Mouse (Mus musculus): Measurements from ENCODE around the gene Kctd7. TPM values are rescaled to one million over a fixed set of nuclear protein-coding genes. Genes with fewer than 3 reads are reported as not detected.

Kctd7 gene
- polyA plus RNA-seq, 1 experiment from 2014 or later: 4.8 TPM

DNA sequence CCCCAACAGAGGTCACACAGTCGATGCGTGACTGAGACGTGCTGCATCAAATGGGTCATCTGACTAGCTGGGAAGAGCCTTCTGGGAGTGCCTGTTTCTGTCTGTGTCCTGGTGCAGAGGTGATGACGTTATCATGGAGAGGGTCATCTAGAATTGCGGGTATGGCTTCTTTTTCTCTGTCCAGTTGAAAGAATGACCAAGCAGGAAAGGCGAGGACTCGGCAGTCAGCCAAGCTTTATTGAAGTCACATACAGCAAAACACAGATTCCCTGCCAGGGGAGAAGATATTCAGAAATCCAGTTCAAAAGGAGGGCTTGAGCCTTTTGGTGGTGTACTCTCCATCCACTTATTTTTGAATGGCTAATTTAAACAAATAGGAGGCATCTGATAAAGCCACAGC lies 1.6 kb upstream of the Kctd7 start:
- Histone ChIP-seq H3K36me3 (0 out of 2 replicates have a peak, but pooled peaks cover 3% of the 10 kb centered on the region), H3K4me1 (replicated peaks) (peaks cover 18% of the 10 kb centered on the region), H3K27me3 (replicated peaks) (0 out of 2 replicates have a peak, but pooled peaks cover 8% of the 10 kb centered on the region), H3K4me3 (no peak overlapping the region), H3K9ac (no peak overlapping the region), H3K9me3 (replicated peaks) (no peaks in the 10 kb centered on the region), H3K4me2 (no peak overlapping the region), H3K27ac (ENCODE audit: poor library complexity, severe bottlenecking) (no peak overlapping the region)
- 83% methylated on average over 7 of the region's 7 CpGs for WGBS
- ATAC-seq (ENCODE audit: insufficient number of reproducible peaks, low FRiP score): no peak

DNA sequence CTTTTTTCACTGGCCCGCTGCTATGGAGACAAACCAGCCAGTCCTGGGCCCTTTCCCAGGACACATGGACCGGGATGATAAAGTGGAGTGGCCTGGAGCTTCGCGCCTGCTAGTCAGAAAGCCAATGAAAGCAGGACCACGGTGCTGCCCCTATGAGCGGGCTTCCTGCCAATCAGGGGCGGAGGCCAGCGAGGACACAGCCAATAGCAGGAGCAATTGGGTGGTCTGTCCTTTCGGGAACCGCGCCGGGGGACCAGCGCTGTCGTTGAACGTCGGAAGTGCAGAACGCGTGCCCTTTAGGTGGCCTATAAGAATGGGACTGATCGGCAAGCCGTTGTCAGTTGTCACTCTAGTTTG lies 706 bp upstream of the Kctd7 start:
- H3K27me3 ChIP-seq (replicated peaks): 0 out of 2 replicates have a peak, but pooled peaks cover 8% of the 10 kb centered on the region
- peak overlapping the region; percentile 91 for H3K4me2 ChIP-seq
- peak overlapping the region; percentile 66 for H3K9ac ChIP-seq
- H3K27ac ChIP-seq (ENCODE audit: poor library complexity, severe bottlenecking): peak overlapping the region; percentile 29
- WGBS: 4% methylated on average over 20 of the region's 20 CpGs
- H3K36me3 ChIP-seq: peaks cover 10% of the 10 kb centered on the region
- H3K4me3 ChIP-seq: peak overlapping the region; percentile 64
- peaks cover 18% of the 10 kb centered on the region for H3K4me1 ChIP-seq (replicated peaks)
- ATAC-seq (ENCODE audit: insufficient number of reproducible peaks, low FRiP score): peak; percentile 48
- no peaks in the 10 kb centered on the region for H3K9me3 ChIP-seq (replicated peaks)

- no peak for ATAC-seq (ENCODE audit: insufficient number of reproducible peaks, low FRiP score)
- H3K4me3 ChIP-seq: no peak overlapping the region
- H3K9me3 ChIP-seq (replicated peaks): no peaks in the 10 kb centered on the region
- no peak overlapping the region for H3K27ac ChIP-seq (ENCODE audit: poor library complexity, severe bottlenecking)
- peaks cover 10% of the 10 kb centered on the region for H3K36me3 ChIP-seq
- H3K4me1 ChIP-seq (replicated peaks): peaks cover 18% of the 10 kb centered on the region
- H3K27me3 ChIP-seq (replicated peaks): 0 out of 2 replicates have a peak, but pooled peaks cover 8% of the 10 kb centered on the region
- H3K9ac ChIP-seq: no peak overlapping the region
- 81% methylated on average over 8 of the region's 8 CpGs for WGBS
- H3K4me2 ChIP-seq: no peak overlapping the region; the same call in 1 of the 2 replicates
These were observed 1.3 kb downstream of the Kctd7 start for GRCm38 (mm10) chr5:130145961-130146360.

- no peak for ATAC-seq (ENCODE audit: insufficient number of reproducible peaks, low FRiP score)
- H3K36me3 ChIP-seq: peaks cover 32% of the 10 kb centered on the region
- WGBS: 79% methylated on average over 7 of the region's 7 CpGs
These were observed 5.2 kb downstream of the Kctd7 start for GRCm38 (mm10) chr5:130149726-130150310.

GRCm38 (mm10) chr5:130154286-130154685 lies 9.6 kb downstream of the Kctd7 start:
- H3K27me3 ChIP-seq (replicated peaks): peaks cover 21% of the 10 kb centered on the region
- no peak for ATAC-seq (ENCODE audit: insufficient number of reproducible peaks, low FRiP score)
- H3K4me1 ChIP-seq (replicated peaks): peaks cover 13% of the 10 kb centered on the region
- H3K27ac ChIP-seq (ENCODE audit: poor library complexity, severe bottlenecking): no peak overlapping the region
- H3K9me3 ChIP-seq (replicated peaks): no peaks in the 10 kb centered on the region
- no peak overlapping the region for H3K4me3 ChIP-seq
- H3K36me3 ChIP-seq: peaks cover 21% of the 10 kb centered on the region
- WGBS: 79% methylated on average over 2 of the region's 2 CpGs
- no peak overlapping the region for H3K4me2 ChIP-seq
- no peak overlapping the region for H3K9ac ChIP-seq

More at GRCm38 (mm10) chr5:130149726-130150310, 5.2 kb downstream of the Kctd7 start:
- no peak overlapping the region for H3K4me3 ChIP-seq
- no peak overlapping the region for H3K27ac ChIP-seq (ENCODE audit: poor library complexity, severe bottlenecking)
- peaks cover 13% of the 10 kb centered on the region for H3K4me1 ChIP-seq (replicated peaks)
- no peaks in the 10 kb centered on the region for H3K9me3 ChIP-seq (replicated peaks)
- H3K9ac ChIP-seq: no peak overlapping the region
- peaks cover 24% of the 10 kb centered on the region for H3K27me3 ChIP-seq (replicated peaks)
- H3K4me2 ChIP-seq: no peak overlapping the region

GRCm38 (mm10) chr5:130158545-130158944 lies 13.9 kb downstream of the Kctd7 start:
- no peak overlapping the region for H3K4me3 ChIP-seq
- H3K4me2 ChIP-seq: no peak overlapping the region

DNA sequence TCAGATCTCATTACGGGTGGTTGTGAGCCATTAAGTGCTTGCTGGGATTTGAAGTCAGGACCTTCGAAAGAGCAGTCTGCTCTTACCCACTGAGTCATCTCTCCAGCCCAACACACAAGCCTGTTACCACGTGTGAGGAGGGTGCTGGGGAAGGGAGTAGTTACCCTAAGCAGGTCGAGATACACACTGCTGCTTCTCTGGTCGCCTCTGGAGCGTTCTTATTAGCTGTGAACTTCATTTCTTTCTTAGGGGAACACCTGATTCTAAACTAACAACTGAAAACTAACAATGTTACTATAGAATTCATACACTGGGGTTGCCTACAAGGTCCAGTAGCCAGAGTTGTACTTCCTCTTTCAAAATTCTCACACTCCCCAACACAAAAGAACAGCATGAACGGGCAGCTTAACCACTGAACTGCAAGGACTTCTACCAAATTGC lies 15.1 kb downstream of the Kctd7 start:
- no peak for ATAC-seq (ENCODE audit: insufficient number of reproducible peaks, low FRiP score)
- no peak overlapping the region for H3K4me2 ChIP-seq
- H3K9ac ChIP-seq: no peak overlapping the region
- peaks cover 2% of the 10 kb centered on the region; the same call in 1 of the 2 replicates for H3K27me3 ChIP-seq (replicated peaks)
- no peak overlapping the region for H3K27ac ChIP-seq (ENCODE audit: poor library complexity, severe bottlenecking)
- no peaks in the 10 kb centered on the region for H3K36me3 ChIP-seq
- 63% methylated on average over 7 of the region's 7 CpGs for WGBS
- H3K4me1 ChIP-seq (replicated peaks): peaks cover 10% of the 10 kb centered on the region
- no peak overlapping the region for H3K4me3 ChIP-seq
- H3K9me3 ChIP-seq (replicated peaks): no peaks in the 10 kb centered on the region

More at GRCm38 (mm10) chr5:130158545-130158944, 13.9 kb downstream of the Kctd7 start:
- Histone ChIP-seq H3K9me3 (replicated peaks) (no peaks in the 10 kb centered on the region), H3K27me3 (replicated peaks) (peaks cover 2% of the 10 kb centered on the region; the same call in 1 of the 2 replicates), H3K4me1 (replicated peaks) (peaks cover 13% of the 10 kb centered on the region), H3K27ac (ENCODE audit: poor library complexity, severe bottlenecking) (no peak overlapping the region), H3K36me3 (0 out of 2 replicates have a peak, but pooled peaks cover under 1% of the 10 kb centered on the region), H3K9ac (no peak overlapping the region)
- no peak for ATAC-seq (ENCODE audit: insufficient number of reproducible peaks, low FRiP score)
- WGBS: 77% methylated on average over 4 of the region's 4 CpGs

DNA sequence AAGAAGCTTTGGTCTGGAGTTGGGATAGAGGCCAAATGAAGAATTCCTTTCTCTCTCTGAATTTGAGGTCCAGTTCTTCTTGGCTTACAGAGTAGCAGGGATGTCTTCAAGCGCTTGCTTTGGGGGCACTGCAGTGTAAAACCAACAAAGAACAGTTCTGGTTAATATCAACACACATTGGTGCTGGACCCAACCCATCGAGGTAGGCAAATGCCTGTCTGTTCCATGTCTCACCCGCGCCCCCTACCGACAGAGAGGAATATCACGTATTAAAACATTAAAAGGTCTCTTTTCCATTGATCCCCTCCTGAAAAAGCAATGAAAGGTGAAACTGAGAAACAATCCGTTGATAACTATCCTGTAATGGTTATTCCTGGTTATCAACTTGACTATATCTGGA lies 19.0 kb downstream of the Kctd7 start:
- 2% methylated on average over 7 of the region's 7 CpGs for WGBS
- no peaks in the 10 kb centered on the region for H3K36me3 ChIP-seq

DNA sequence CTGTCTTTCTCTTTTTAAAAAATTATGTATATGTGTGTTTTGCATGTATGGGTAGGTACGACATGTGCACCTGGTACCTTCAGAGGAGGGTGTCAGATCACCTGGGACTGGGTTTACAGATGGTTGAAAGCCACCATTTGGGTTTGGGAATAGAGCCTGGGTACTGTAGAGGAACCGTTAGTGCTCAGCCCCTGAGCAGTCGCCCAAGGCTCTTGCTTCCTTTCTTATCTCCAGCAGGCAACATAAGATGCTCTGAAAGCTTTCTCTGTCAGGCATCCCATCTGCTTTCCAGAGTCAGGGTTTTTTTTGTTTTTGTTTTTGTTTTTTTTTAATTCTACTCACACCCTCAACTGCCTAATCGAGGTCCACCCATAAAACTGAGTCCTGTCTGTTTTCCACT lies 20.6 kb downstream of the Kctd7 start:
- H3K4me3 ChIP-seq: no peak overlapping the region
- peaks cover 9% of the 10 kb centered on the region for H3K4me1 ChIP-seq (replicated peaks)
- H3K4me2 ChIP-seq: no peak overlapping the region
- no peak overlapping the region for H3K27ac ChIP-seq (ENCODE audit: poor library complexity, severe bottlenecking)
- no peak overlapping the region for H3K9ac ChIP-seq
- H3K9me3 ChIP-seq (replicated peaks): no peaks in the 10 kb centered on the region
- 63% methylated on average over 4 of the region's 4 CpGs for WGBS
- H3K27me3 ChIP-seq (replicated peaks): 0 out of 2 replicates have a peak, but pooled peaks cover 5% of the 10 kb centered on the region
- no peaks in the 10 kb centered on the region for H3K36me3 ChIP-seq
- ATAC-seq (ENCODE audit: insufficient number of reproducible peaks, low FRiP score): no peak

More for the DNA sequence above, 19.0 kb downstream of the Kctd7 start:
- Histone ChIP-seq H3K27me3 (replicated peaks) (0 out of 2 replicates have a peak, but pooled peaks cover 5% of the 10 kb centered on the region), H3K4me3 (no peak overlapping the region), H3K9me3 (replicated peaks) (no peaks in the 10 kb centered on the region), H3K27ac (ENCODE audit: poor library complexity, severe bottlenecking) (no peak overlapping the region), H3K4me1 (replicated peaks) (peaks cover under 1% of the 10 kb centered on the region; the same call in 1 of the 2 replicates), H3K4me2 (no peak overlapping the region), H3K9ac (no peak overlapping the region)
- ATAC-seq (ENCODE audit: insufficient number of reproducible peaks, low FRiP score): peak; percentile 18; the same call in 1 of the 2 replicates

DNA sequence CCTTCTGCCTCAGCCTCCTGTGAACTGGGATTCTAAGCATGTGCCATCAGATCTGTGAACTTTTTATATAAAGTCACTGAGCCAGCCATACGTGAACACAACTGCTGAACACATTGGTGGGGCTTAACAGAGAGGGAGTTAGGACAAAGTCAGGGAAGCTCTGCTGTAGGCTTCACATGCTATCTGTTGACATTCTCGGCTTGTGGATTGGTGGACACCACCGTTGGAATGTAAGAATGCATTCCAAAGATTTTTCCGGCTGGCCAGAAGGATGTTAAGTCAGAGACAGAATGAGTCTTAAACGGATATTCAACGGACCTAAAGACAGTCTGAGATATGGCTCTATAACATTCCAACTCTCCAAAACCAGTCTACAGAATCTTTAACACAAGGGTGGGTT lies 24.4 kb downstream of the Kctd7 start:
- 27% methylated on average over 6 of the region's 6 CpGs for WGBS
- no peaks in the 10 kb centered on the region for H3K36me3 ChIP-seq
- no peak for ATAC-seq (ENCODE audit: insufficient number of reproducible peaks, low FRiP score)
- H3K27me3 ChIP-seq (replicated peaks): 0 out of 2 replicates have a peak, but pooled peaks cover 5% of the 10 kb centered on the region
- peaks cover 34% of the 10 kb centered on the region for H3K4me1 ChIP-seq (replicated peaks)
- peak overlapping the region; percentile 45 for H3K27ac ChIP-seq (ENCODE audit: poor library complexity, severe bottlenecking)
- no peak overlapping the region for H3K4me3 ChIP-seq
- no peaks in the 10 kb centered on the region for H3K9me3 ChIP-seq (replicated peaks)
- H3K4me2 ChIP-seq: no peak overlapping the region
- H3K9ac ChIP-seq: no peak overlapping the region

DNA sequence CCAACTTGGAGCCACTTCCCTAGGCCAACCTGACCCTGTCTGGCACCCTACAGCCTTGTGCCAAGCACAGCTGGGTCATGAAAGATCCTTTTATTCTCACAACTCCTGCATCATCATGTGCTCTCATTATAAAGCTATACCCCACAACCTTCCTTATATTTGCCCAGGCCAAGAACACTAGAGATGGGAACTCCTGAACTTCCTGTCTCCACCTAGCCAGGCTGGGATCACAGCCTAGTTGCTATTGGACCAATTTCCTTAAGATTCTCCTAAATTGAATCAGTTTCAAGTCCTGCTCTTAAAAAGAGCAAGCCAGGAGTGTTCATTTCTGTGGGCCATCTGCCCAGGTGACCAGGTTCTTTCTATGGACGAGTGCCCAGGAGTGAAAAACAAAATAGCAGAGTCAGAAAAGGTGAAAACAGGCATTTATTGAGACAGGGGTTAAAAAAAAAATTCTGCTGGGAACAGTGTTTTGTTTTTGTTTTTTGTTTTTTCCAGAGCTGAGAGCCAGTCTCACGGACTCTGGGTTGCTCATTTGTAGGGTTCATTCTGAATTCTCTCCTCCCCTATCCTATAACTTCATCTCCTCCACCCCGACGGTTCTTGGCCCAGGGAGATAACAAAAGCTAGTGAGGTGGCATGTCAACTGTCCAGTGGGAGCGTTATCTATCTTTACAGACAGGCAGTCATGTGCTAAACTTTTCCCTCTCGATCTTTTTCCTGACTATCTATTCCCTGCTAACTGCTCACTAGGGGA lies 26.2 kb downstream of the Kctd7 start:
- Histone ChIP-seq H3K4me3 (peak overlapping the region; percentile 94), H3K4me2 (peak overlapping the region; percentile 80), H3K36me3 (no peaks in the 10 kb centered on the region), H3K9me3 (replicated peaks) (no peaks in the 10 kb centered on the region), H3K4me1 (replicated peaks) (peaks cover 35% of the 10 kb centered on the region), H3K9ac (peak overlapping the region; percentile 84), H3K27me3 (replicated peaks) (no peaks in the 10 kb centered on the region), H3K27ac (ENCODE audit: poor library complexity, severe bottlenecking) (peak overlapping the region; percentile 98)
- 9% methylated on average over 6 of the region's 6 CpGs for WGBS
- peak; percentile 78 for ATAC-seq (ENCODE audit: insufficient number of reproducible peaks, low FRiP score)
